In the genomic region with DNA sequence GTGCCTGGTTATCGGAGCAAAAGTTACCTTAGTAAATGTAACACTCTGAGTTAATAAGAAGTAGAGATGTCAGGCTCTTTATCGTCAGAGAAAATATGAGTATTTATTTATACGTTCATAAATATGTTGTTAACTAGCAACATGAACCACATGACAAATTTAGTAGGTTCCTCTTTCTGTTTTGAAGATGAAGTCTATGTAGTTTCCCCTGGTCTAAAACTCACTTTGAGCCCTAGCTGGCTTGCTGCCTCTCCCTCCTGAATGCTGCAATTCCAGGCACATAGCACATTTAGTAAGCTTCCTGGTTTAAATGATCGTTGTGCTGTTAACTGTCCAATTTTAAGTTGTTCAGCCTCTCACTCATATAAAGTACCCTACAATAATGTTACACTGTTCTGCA, we compare ENCODE assay signal across 15 mouse cellular contexts.
"Had no signal": no experiment of that assay in that cellular context is flagged by ENCODE, and none has a peak within 500 bp of the region (broad histone marks: within the 10 kb centered on the region; RNA-seq: fewer than 3 reads in every experiment).

No protein-coding gene starts in this region.

- DNase-seq: kidney, adult 18-20 months; kidney, postnatal 25 days; layer of hippocampus, postnatal 36 days; liver, embryonic 13.5 days; lung, adult 2 months; lung, postnatal 14 days; lung, postnatal 4 days; midbrain, embryonic 14.5 days; right cerebral cortex, adult 18-20 months; right cerebral cortex, postnatal 14 days; spleen, adult 18-20 months; thymus, adult 18-20 months; thymus, postnatal 36 days had no signal

- H3K4me1 ChIP-seq: liver, embryonic 13.5 days had no signal

- H3K4me3 ChIP-seq: left cerebral cortex, adult 2 months; liver, embryonic 13.5 days had no signal

- H3K27ac ChIP-seq: kidney, postnatal 0 days; left cerebral cortex, adult 2 months; liver, embryonic 13.5 days had no signal
